Mouse (Mus musculus) megakaryocyte, embryonic 14.5 days (primary cell): ENCODE data around the gene Med11.

Source experiments
- FLI1 ChIP-seq: IDR thresholded peaks from 2 replicates; pipeline ENCODE4 v1.6.1; 2012; ENCODE audit warnings: low read length, inconsistent platforms, mixed read lengths
- GATA1 ChIP-seq: IDR thresholded peaks from 3 replicates; pipeline ENCODE4 v1.6.1; 2012; ENCODE audit warnings: mixed read lengths, low read length, inconsistent platforms, borderline replicate concordance

- TF ChIP-seq GATA1 (no peak), FLI1 (no peak)
Observed at GRCm38 (mm10) chr11:70433569-70433943, 18.2 kb upstream of the Med11 start.
